ENCODE assay signal across 19 mouse cellular contexts in genomic region chr11:94968187-94968586, GRCm38 (mm10). TPM values are rescaled to one million over a fixed set of nuclear protein-coding genes. Genes with fewer than 3 reads are reported as not detected.
"Had no signal": no experiment of that assay in that cellular context is flagged by ENCODE, and none has a peak within 500 bp of the region (broad histone marks: within the 10 kb centered on the region; RNA-seq: fewer than 3 reads in every experiment).

No protein-coding gene starts in this region.

- H3K9me3 ChIP-seq: kidney, embryonic 15.5 days; limb, embryonic 13.5 days; midbrain, embryonic 12.5 days; neural tube, embryonic 15.5 days had no signal

- H3K27me3 ChIP-seq: neural tube, embryonic 15.5 days had no signal

- H3K27ac ChIP-seq: kidney, embryonic 15.5 days; limb, embryonic 13.5 days; liver, embryonic 14.5 days; midbrain, embryonic 12.5 days; neural tube, embryonic 15.5 days had no signal

- DNase-seq: kidney, postnatal 14 days; layer of hippocampus, postnatal 36 days; lung, adult 18-20 months; right cerebral cortex, adult 18-20 months; spleen, adult 18-20 months; thymus, postnatal 4 days had no signal

- H3K4me1 ChIP-seq: limb, embryonic 13.5 days; neural tube, embryonic 15.5 days had no signal

- H3K36me3 ChIP-seq: kidney, embryonic 15.5 days; limb, embryonic 13.5 days; midbrain, embryonic 12.5 days; neural tube, embryonic 15.5 days had no signal

- H3K9ac ChIP-seq: kidney, embryonic 15.5 days; limb, embryonic 13.5 days; liver, embryonic 14.5 days; midbrain, embryonic 12.5 days; neural tube, embryonic 15.5 days had no signal

- H3K4me2 ChIP-seq: kidney, embryonic 15.5 days; limb, embryonic 13.5 days; midbrain, embryonic 12.5 days; neural tube, embryonic 15.5 days had no signal

- H3K4me3 ChIP-seq: kidney, embryonic 15.5 days; limb, embryonic 13.5 days; midbrain, embryonic 12.5 days; myocyte; neural tube, embryonic 15.5 days had no signal

RNA-seq across cellular contexts. Expression of gene Hils1, which starts 0.8 kb away (rescaled TPM):
- total RNA-seq: layer of hippocampus, postnatal 36 days; left cerebral cortex, postnatal 36 days; liver, adult 2 months; megakaryocyte-erythroid progenitor cell, adult 5-6 weeks had no signal
- polyA plus RNA-seq: kidney, embryonic 15.5 days; large intestine, adult 2 months; limb, embryonic 13.5 days; liver, adult 2 months; liver, embryonic 14.5 days; lung, embryonic 16.5 days; midbrain, embryonic 12.5 days; neural tube, embryonic 11.5 days; neural tube, embryonic 15.5 days; stomach, embryonic 14.5 days had no signal

RNA-seq across cellular contexts. Expression of gene Sgca, which starts 7.9 kb away (rescaled TPM):
- total RNA-seq: megakaryocyte-erythroid progenitor cell, adult 5-6 weeks had no signal
- polyA plus RNA-seq: liver, adult 2 months; liver, embryonic 14.5 days; midbrain, embryonic 12.5 days had no signal

RNA-seq across cellular contexts. Expression of gene Col1a1, which starts 32.2 kb away (rescaled TPM):
- total RNA-seq: megakaryocyte-erythroid progenitor cell, adult 5-6 weeks had no signal
